Mouse (Mus musculus) cortical plate, adult 2 months (tissue): Measurements from ENCODE around the gene Tomm7.

Source experiments
- CTCF ChIP-seq: fragments of 200-500 bp; IDR thresholded peaks from 2 replicates; pipeline ENCODE4 v1.5.1; 2011; ENCODE audit warnings: mild to moderate bottlenecking, control low read depth, low read length; ENCODE audit not compliant: insufficient read depth; ENCODE audit errors: extremely low read depth
- POLR2A ChIP-seq: fragments of 200-500 bp; IDR thresholded peaks from 2 replicates; pipeline ENCODE4 v1.6.1; 2011; ENCODE audit warnings: mild to moderate bottlenecking, low read length, control low read depth; ENCODE audit not compliant: insufficient read depth; ENCODE audit errors: extremely low read depth

GRCm38 (mm10) chr5:23843674-23844530, at the start of gene Tomm7:
- TF ChIP-seq CTCF (no peak), POLR2A (peak; percentile 94)
